Mouse (Mus musculus) MEL (cell line): ENCODE measurements around the gene Klhl12. TPM values are rescaled to one million over a fixed set of nuclear protein-coding genes. Genes with fewer than 3 reads are reported as not detected.

ENCODE experiments used
- DNase-seq: peaks from one replicate; pipeline ENCODE4 v3.0.0; 2011; ENCODE audit warnings: low read depth, low spot score
- H3K27ac ChIP-seq: 2 replicates; pipeline ENCODE4 v1.5.1; 2012; ENCODE audit warnings: low read depth, mild to moderate bottlenecking, control low read depth, low read length, moderate library complexity; ENCODE audit not compliant: control insufficient read depth
- H3K27me3 ChIP-seq, 2 experiments: fragments of 150-350 bp in 1 of 2; sonication (generic) in 1 of 2; 2 replicates each; pipeline ENCODE4 v1.6.1; 2012; ENCODE audit warnings: low read length in 2 of 2, mild to moderate bottlenecking in 2 of 2, improper control_type of control experiment in 1 of 2, moderate library complexity in 1 of 2; ENCODE audit not compliant: insufficient read depth in 2 of 2, control insufficient read depth in 1 of 2
- H3K36me3 ChIP-seq, 2 experiments: 2 replicates each; pipeline ENCODE4 v1.6.1; 2012 to 2014; ENCODE audit warnings: low read length in 2 of 2, improper control_type of control experiment in 1 of 2, inconsistent platforms in 1 of 2, mild to moderate bottlenecking in 1 of 2; ENCODE audit not compliant: insufficient read depth in 2 of 2, control insufficient read depth in 1 of 2
- H3K4me1 ChIP-seq, 2 experiments: fragments of 150-350 bp in 1 of 2; sonication (generic) in 1 of 2; 2 replicates each; pipeline ENCODE4 v1.6.1; 2012; ENCODE audit warnings: low read length in 2 of 2, improper control_type of control experiment in 1 of 2, mild to moderate bottlenecking in 1 of 2; ENCODE audit not compliant: insufficient read depth in 2 of 2, control insufficient read depth in 1 of 2
- H3K4me3 ChIP-seq, 2 experiments: fragments of 150-350 bp in 1 of 2; sonication (generic) in 1 of 2; 2 replicates each; pipeline ENCODE4 v1.5.1; 2012; ENCODE audit warnings: low read depth in 2 of 2, low read length in 2 of 2, mild to moderate bottlenecking in 2 of 2, moderate library complexity in 2 of 2, control low read depth in 1 of 2, improper control_type of control experiment in 1 of 2; ENCODE audit not compliant: control insufficient read depth in 1 of 2, insufficient read depth in 1 of 2
- H3K79me2 ChIP-seq: 2 replicates; pipeline ENCODE4 v1.6.1; 2012; ENCODE audit warnings: mild to moderate bottlenecking, low read length, moderate library complexity; ENCODE audit not compliant: control insufficient read depth, poor library complexity, insufficient read depth
- H3K9ac ChIP-seq: 2 replicates; pipeline ENCODE4 v1.6.1; 2012; ENCODE audit warnings: low read depth, mild to moderate bottlenecking, control low read depth, low read length, moderate library complexity; ENCODE audit not compliant: control insufficient read depth, poor library complexity, severe bottlenecking
- H3K9me3 ChIP-seq: fragments of 150-350 bp; sonication (generic); replicated peaks from 2 replicates; pipeline ENCODE4 v1.6.1; 2012; ENCODE audit warnings: mild to moderate bottlenecking, low read length, improper control_type of control experiment, moderate library complexity; ENCODE audit not compliant: insufficient read depth
- BHLHE40 ChIP-seq: IDR thresholded peaks from 2 replicates; pipeline ENCODE4 v1.6.1; 2012; ENCODE audit warnings: low read depth, mild to moderate bottlenecking, inconsistent platforms, low read length, improper control_type of control experiment, borderline replicate concordance
- E2F4 ChIP-seq: IDR thresholded peaks from 2 replicates; pipeline ENCODE4 v1.6.1; 2011; ENCODE audit warnings: low read depth, low read length, improper control_type of control experiment, borderline replicate concordance
- ELF1 ChIP-seq: IDR thresholded peaks from 2 replicates; pipeline ENCODE4 v1.6.1; 2014; ENCODE audit warnings: low read depth, mild to moderate bottlenecking, inconsistent platforms, low read length, improper control_type of control experiment, moderate library complexity
- EP300 ChIP-seq, 2 experiments: IDR thresholded peaks; 2 replicates each; pipeline ENCODE4 v1.6.1; 2011; ENCODE audit warnings: improper control_type of control experiment in 2 of 2, low read length in 2 of 2, low read depth in 1 of 2, mild to moderate bottlenecking in 1 of 2
- ETS1 ChIP-seq: IDR thresholded peaks from 2 replicates; pipeline ENCODE4 v1.6.1; 2012; ENCODE audit warnings: low read depth, mild to moderate bottlenecking, inconsistent platforms, low read length, improper control_type of control experiment, moderate library complexity
- GATA1 ChIP-seq: IDR thresholded peaks from 2 replicates; pipeline ENCODE4 v1.6.1; 2011; ENCODE audit warnings: low read depth, low read length, improper control_type of control experiment
- HCFC1 ChIP-seq: IDR thresholded peaks from 2 replicates; pipeline ENCODE4 v1.6.1; 2012; ENCODE audit warnings: low read depth, mild to moderate bottlenecking, inconsistent platforms, low read length, improper control_type of control experiment, moderate library complexity
- MAFK ChIP-seq: IDR thresholded peaks from 2 replicates; pipeline ENCODE4 v1.6.1; 2011; ENCODE audit warnings: low read depth, mild to moderate bottlenecking, low read length, improper control_type of control experiment, borderline replicate concordance
- MAX ChIP-seq: IDR thresholded peaks from 2 replicates; pipeline ENCODE4 v1.6.1; 2011; ENCODE audit warnings: low read length, improper control_type of control experiment
- MAZ ChIP-seq: IDR thresholded peaks from 2 replicates; pipeline ENCODE4 v1.6.1; 2012; ENCODE audit warnings: low read depth, mild to moderate bottlenecking, inconsistent platforms, low read length, improper control_type of control experiment
- MXI1 ChIP-seq: IDR thresholded peaks from 2 replicates; pipeline ENCODE4 v1.6.1; 2011; ENCODE audit warnings: mild to moderate bottlenecking, low read depth, low read length, improper control_type of control experiment
- MYB ChIP-seq: IDR thresholded peaks from 2 replicates; pipeline ENCODE4 v1.6.1; 2011; ENCODE audit warnings: mild to moderate bottlenecking, low read depth, low read length, improper control_type of control experiment
- MYC ChIP-seq: IDR thresholded peaks from 2 replicates; pipeline ENCODE4 v1.6.1; 2011; ENCODE audit warnings: low read depth, mild to moderate bottlenecking, low read length, improper control_type of control experiment, moderate library complexity
- NELFE ChIP-seq: IDR thresholded peaks from 2 replicates; pipeline ENCODE4 v1.6.1; 2011; ENCODE audit warnings: low read depth, low read length, improper control_type of control experiment
- NRF1 ChIP-seq: IDR thresholded peaks from 2 replicates; pipeline ENCODE4 v1.6.1; 2014; ENCODE audit warnings: low read depth, mild to moderate bottlenecking, inconsistent platforms, low read length, improper control_type of control experiment, moderate library complexity; ENCODE audit not compliant: poor library complexity, insufficient read depth, severe bottlenecking
- POLR2A ChIP-seq, 2 experiments: IDR thresholded peaks; 2 replicates each; pipeline ENCODE4 v1.6.1; 2011 to 2012; ENCODE audit warnings: low read length in 2 of 2, mild to moderate bottlenecking in 2 of 2, control low read depth in 1 of 2, improper control_type of control experiment in 1 of 2, low read depth in 1 of 2, moderate library complexity in 1 of 2; ENCODE audit not compliant: control insufficient read depth in 1 of 2, insufficient read depth in 1 of 2, poor library complexity in 1 of 2
- RCOR1 ChIP-seq: IDR thresholded peaks from 2 replicates; pipeline ENCODE4 v1.6.1; 2012; ENCODE audit warnings: low read depth, mild to moderate bottlenecking, inconsistent platforms, low read length, improper control_type of control experiment
- SIN3A ChIP-seq: IDR thresholded peaks from 2 replicates; pipeline ENCODE4 v1.6.1; 2012; ENCODE audit warnings: low read length, improper control_type of control experiment, inconsistent platforms
- TAL1 ChIP-seq: IDR thresholded peaks from 2 replicates; pipeline ENCODE4 v1.6.1; 2012; ENCODE audit warnings: mild to moderate bottlenecking, inconsistent platforms, low read length, moderate library complexity, mixed read lengths
- TBP ChIP-seq: IDR thresholded peaks from 2 replicates; pipeline ENCODE4 v1.8.0; 2011; ENCODE audit warnings: low read depth, low read length, improper control_type of control experiment
- TCF12 ChIP-seq: IDR thresholded peaks from 2 replicates; pipeline ENCODE4 v1.6.1; 2014; ENCODE audit warnings: low read depth, mild to moderate bottlenecking, inconsistent platforms, low read length, improper control_type of control experiment, moderate library complexity
- UBTF ChIP-seq: IDR thresholded peaks from 2 replicates; pipeline ENCODE4 v1.6.1; 2012; ENCODE audit warnings: low read depth, mild to moderate bottlenecking, inconsistent platforms, low read length, improper control_type of control experiment, moderate library complexity, borderline replicate concordance; ENCODE audit not compliant: insufficient read depth
- USF2 ChIP-seq, 2 experiments: IDR thresholded peaks; 2 replicates each; pipeline ENCODE4 v1.6.1; 2011 to 2012; ENCODE audit warnings: improper control_type of control experiment in 2 of 2, low read length in 2 of 2, borderline replicate concordance in 1 of 2, inconsistent platforms in 1 of 2, low read depth in 1 of 2, mild to moderate bottlenecking in 1 of 2; ENCODE audit not compliant: insufficient read depth in 1 of 2
- ZMIZ1 ChIP-seq: IDR thresholded peaks from 2 replicates; pipeline ENCODE4 v1.6.1; 2012; ENCODE audit warnings: low read depth, mild to moderate bottlenecking, inconsistent platforms, low read length, improper control_type of control experiment, moderate library complexity
- polyA plus RNA-seq, 2 experiments: library from polyadenylated mRNA; stranded (reverse) in 1 of 2; unstranded in 1 of 2; fragments of >175 nt in 1 of 2; fragments of >200 nt in 1 of 2; gene quantifications; 2 replicates each; pipeline versions ENCODE4 v1.2.1 to v1.2.4; 2012; ENCODE audit warnings: low replicate concordance in 2 of 2, low read depth in 1 of 2; ENCODE audit not compliant: insufficient read length in 2 of 2, insufficient read depth in 1 of 2, missing spikeins in 1 of 2
- total RNA-seq: library from RNA; depleted of rRNA; stranded (reverse); fragments of 300-350 nt; gene quantifications from 2 replicates; pipeline ENCODE4 v1.2.3, GENCODE M21; 2012

Klhl12 gene
- total and polyA plus RNA-seq, 3 experiments = 20.8 to 26.4 TPM; not detected in 1

- Histone ChIP-seq H3K4me1 (peaks cover 18 to 36% of the 10 kb centered on the region in 2 experiments), H3K4me3 (peak within 1 kb of the TSS; percentile 74 to 96), H3K27me3 (no peaks in the 10 kb centered on the region), H3K36me3 (peaks cover 8 to 42% of the 10 kb centered on the region in 2 experiments), H3K9ac (peak within 1 kb of the TSS; percentile 91), H3K27ac (peak within 1 kb of the TSS; percentile 68), H3K79me2 (peaks cover 34% of the 10 kb centered on the region), H3K9me3 (no peaks in the 10 kb centered on the region)
- peak; percentile 97 for DNase-seq
- TF ChIP-seq UBTF (no peak), RCOR1 (0 out of 2 replicates have a peak, but pooled peaks have one; percentile 41), GATA1 (no peak), MAZ (peak; percentile 52; the same call in 1 of the 2 replicates), ELF1 (peak; percentile 24; the same call in 1 of the 2 replicates), NRF1 (peak; percentile 57), MYC (no peak; the same call in 1 of the 2 replicates), NELFE (peak; percentile 81), E2F4 (no peak), TCF12 (peak; percentile 7; the same call in 1 of the 2 replicates), SIN3A (peak; percentile 74), ZMIZ1 (peak; percentile 89; the same call in 1 of the 2 replicates), MAX (peak; percentile 62), HCFC1 (peak; percentile 85), POLR2A (IDR thresholded peaks at IDR 0.05; ENCODE audit: control insufficient read depth in 1 of 2, insufficient read depth in 1 of 2, low read depth in 1 of 2, low read length in 2 of 2, poor library complexity in 1 of 2) (peak; percentile 50 to 89; a peak in 3 of 4 replicates), MXI1 (peak; percentile 70; the same call in 1 of the 2 replicates), ETS1 (0 out of 2 replicates have a peak, but pooled peaks have one; percentile 35)
- TF ChIP-seq, all 39 proteins: peak for 13
These were observed 40.0 kb upstream of the Klhl12 start, which contains the start of gene Adipor1 for GRCm38 (mm10) chr1:134415168-134415831. Gene Adipor1 (plus strand): TSS chr1:134415378.

GRCm38 (mm10) chr1:134418414-134418975, 36.8 kb upstream of the Klhl12 start:
- H3K9me3 ChIP-seq = no peaks in the 10 kb centered on the region
- peaks cover 6 to 44% of the 10 kb centered on the region in 2 experiments for H3K36me3 ChIP-seq
- DNase-seq = peak; percentile 78
- no peaks in the 10 kb centered on the region for H3K27me3 ChIP-seq
- H3K79me2 ChIP-seq = peaks cover 44% of the 10 kb centered on the region
- peak overlapping the region; percentile 10; the same call in 1 of the 2 replicates for H3K9ac ChIP-seq
- H3K4me3 ChIP-seq = no peak overlapping the region
- peaks cover 18 to 39% of the 10 kb centered on the region in 2 experiments for H3K4me1 ChIP-seq
- peak overlapping the region; percentile 68 for H3K27ac ChIP-seq
- TF ChIP-seq USF2 (IDR thresholded peaks at IDR 0.05; ENCODE audit: borderline replicate concordance in 1 of 2, insufficient read depth in 1 of 2, low read depth in 1 of 2, low read length in 2 of 2) (no peak), MAFK (no peak), TAL1 (peak; percentile 33; the same call in 1 of the 2 replicates), BHLHE40 (no peak), NELFE (no peak), SIN3A (peak; percentile 48), ZMIZ1 (no peak), HCFC1 (0 out of 2 replicates have a peak, but pooled peaks have one; percentile 34), MYC (0 out of 2 replicates have a peak, but pooled peaks have one; percentile 37), NRF1 (no peak), MAZ (no peak), GATA1 (peak; percentile 89), MYB (peak; percentile 69), EP300 (IDR thresholded peaks at IDR 0.05; ENCODE audit: low read depth in 1 of 2, low read length in 2 of 2) (peak; percentile 91 to 92), UBTF (no peak), MXI1 (peak; percentile 63; the same call in 1 of the 2 replicates), RCOR1 (peak; percentile 96), ETS1 (peak; percentile 73; the same call in 1 of the 2 replicates), POLR2A (IDR thresholded peaks at IDR 0.05; ENCODE audit: control insufficient read depth in 1 of 2, insufficient read depth in 1 of 2, low read depth in 1 of 2, low read length in 2 of 2, poor library complexity in 1 of 2) (no peak), TBP (0 out of 2 replicates have a peak, but pooled peaks have one; percentile 18)
